Mouse (Mus musculus) heart, embryonic 12.5 days (tissue): ENCODE data around the gene Olfr354. TPM values are rescaled to one million over a fixed set of nuclear protein-coding genes. Genes with fewer than 3 reads are reported as not detected.

Experiments used
- ATAC-seq: fragments of 200-750 bp; cut with Nextera tagmentation; 2 replicates; pipeline ENCODE4 v1.8.0; 2017; ENCODE audit warnings: moderate TSS enrichment, moderate library complexity; ENCODE audit not compliant: insufficient number of reproducible peaks, low FRiP score
- H3K27ac ChIP-seq: fragments of 300-500 bp; sonication (generic); 2 replicates; pipeline ENCODE4 v1.5.1; 2016; ENCODE audit warnings: mild to moderate bottlenecking, moderate library complexity; ENCODE audit not compliant: poor library complexity, severe bottlenecking
- H3K27me3 ChIP-seq: fragments of 300-500 bp; sonication (generic); replicated peaks from 2 replicates; pipeline ENCODE4 v1.6.1; 2016; ENCODE audit warnings: mild to moderate bottlenecking, moderate library complexity
- H3K36me3 ChIP-seq: fragments of 300-500 bp; sonication (generic); 2 replicates; pipeline ENCODE4 v1.6.1; 2016; ENCODE audit warnings: mild to moderate bottlenecking, moderate library complexity
- H3K4me1 ChIP-seq: fragments of 300-500 bp; sonication (generic); replicated peaks from 2 replicates; pipeline ENCODE4 v1.6.1; 2016; ENCODE audit warnings: mild to moderate bottlenecking
- H3K4me2 ChIP-seq: fragments of 300-500 bp; sonication (generic); 2 replicates; pipeline ENCODE4 v1.6.1; 2016; ENCODE audit warnings: mild to moderate bottlenecking, moderate library complexity
- H3K4me3 ChIP-seq: fragments of 300-500 bp; sonication (generic); 2 replicates; pipeline ENCODE4 v1.5.1; 2016; ENCODE audit warnings: mild to moderate bottlenecking
- H3K9ac ChIP-seq: fragments of 300-500 bp; sonication (generic); 2 replicates; pipeline ENCODE4 v1.6.1; 2016; ENCODE audit warnings: mild to moderate bottlenecking, moderate library complexity
- H3K9me3 ChIP-seq: fragments of 300-500 bp; sonication (generic); replicated peaks from 2 replicates; pipeline ENCODE4 v1.6.1; 2016; ENCODE audit warnings: mild to moderate bottlenecking, moderate library complexity
- WGBS: fragments of 180-500 bp; shearing (Covaris S2); methylation state at CpG from one replicate; pipeline ENCODE4 v1.1.7; 2016; 5-methylcytosine and 5-hydroxymethylcytosine counted together
- polyA plus RNA-seq: library from polyadenylated mRNA; unstranded; fragments of >200 nt; fragmentation: Nextera tagmentation; extraction: Ambion mirVana; gene quantifications from 2 replicates; pipeline ENCODE4 v1.2.1, GENCODE M21; 2016

The Olfr354 gene
- polyA plus RNA-seq, result not detected in 2 replicates

DNA sequence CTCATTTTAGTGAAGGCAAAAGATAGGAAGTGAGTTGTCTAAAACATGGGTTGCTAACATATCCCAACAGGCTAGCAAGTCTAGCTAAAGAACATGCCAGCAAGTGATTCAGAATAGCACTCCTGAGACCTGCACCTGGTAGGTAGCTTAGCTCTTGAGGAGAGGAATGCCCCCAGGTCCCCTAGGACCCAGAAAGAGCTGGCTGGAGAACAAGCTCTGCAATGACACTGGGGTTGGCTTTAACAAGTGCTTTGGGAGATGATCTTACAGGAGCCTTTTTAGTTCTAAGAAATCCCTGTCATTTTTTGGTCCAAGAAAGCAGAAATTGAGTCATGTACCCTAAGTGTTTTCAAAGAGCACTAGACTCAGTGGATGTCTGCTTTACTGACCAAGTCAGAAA is at the start of gene Olfr354:
Gene Olfr354 (plus strand): TSS at position 301 of the 400 bp plus-strand sequence.
- Histone ChIP-seq H3K9me3 (peaks cover 12% of the 10 kb centered on the region), H3K27ac (no peak within 1 kb of the TSS), H3K27me3 (no peaks in the 10 kb centered on the region), H3K4me3 (no peak within 1 kb of the TSS), H3K9ac (no peak within 1 kb of the TSS), H3K36me3 (no peaks in the 10 kb centered on the region), H3K4me2 (no peak within 1 kb of the TSS), H3K4me1 (no peaks in the 10 kb centered on the region)
- ATAC-seq, result no peak

DNA sequence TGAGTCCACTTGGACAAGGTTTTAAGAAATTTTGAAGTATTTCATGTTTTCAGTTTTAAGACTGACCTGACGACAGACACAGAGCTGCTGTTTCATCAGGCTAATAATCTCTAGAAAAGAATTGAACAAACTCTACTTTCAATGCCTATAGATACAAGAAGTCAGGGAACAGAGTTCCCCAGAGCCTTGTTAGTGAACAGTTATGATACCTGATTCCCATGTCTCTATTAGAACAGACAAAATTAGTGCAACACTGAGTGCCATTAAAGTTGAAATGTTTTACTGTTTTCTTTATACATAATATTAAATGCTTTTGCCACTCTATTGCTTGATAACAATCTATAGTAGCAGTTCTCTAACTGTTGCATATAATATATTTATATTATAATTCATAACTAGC is 42.9 kb upstream of the Olfr354 start, which contains the start of gene Olfr351:
Gene Olfr351 (minus strand): TSS at position 101 of the 400 bp plus-strand sequence.
- Histone ChIP-seq H3K27ac (no peak within 1 kb of the TSS), H3K9ac (no peak within 1 kb of the TSS), H3K27me3 (no peaks in the 10 kb centered on the region), H3K9me3 (peaks cover 23% of the 10 kb centered on the region), H3K4me1 (no peaks in the 10 kb centered on the region), H3K36me3 (no peaks in the 10 kb centered on the region), H3K4me2 (no peak within 1 kb of the TSS), H3K4me3 (no peak within 1 kb of the TSS)
- ATAC-seq, result no peak
- WGBS, result 69% methylated on average over 1 of the region's 1 CpGs

DNA sequence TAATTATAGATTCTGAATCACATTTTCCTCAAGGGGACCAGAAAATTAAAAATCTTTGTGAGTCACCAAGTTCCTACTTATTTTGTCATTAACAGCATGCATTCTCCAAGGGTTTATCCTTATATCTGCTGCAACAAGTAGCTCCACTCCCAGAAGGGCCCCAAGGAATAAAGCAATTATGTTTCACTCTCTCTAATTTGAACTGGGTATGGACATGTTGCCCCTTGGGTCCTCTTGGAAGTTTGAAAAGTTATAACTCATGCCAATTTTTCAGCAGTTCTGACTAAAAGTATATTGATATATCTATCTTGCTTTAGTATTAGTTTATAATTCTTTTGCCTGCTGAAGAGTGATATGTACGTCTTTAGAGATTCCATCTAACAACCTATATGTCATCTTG is 37.3 kb upstream of the Olfr354 start, which contains the start of gene Olfr352:
Gene Olfr352 (plus strand): TSS at position 301 of the 400 bp plus-strand sequence.
- WGBS, result 67% methylated on average over 1 of the region's 1 CpGs
- no peak for ATAC-seq
- H3K27me3 ChIP-seq, result no peaks in the 10 kb centered on the region

DNA sequence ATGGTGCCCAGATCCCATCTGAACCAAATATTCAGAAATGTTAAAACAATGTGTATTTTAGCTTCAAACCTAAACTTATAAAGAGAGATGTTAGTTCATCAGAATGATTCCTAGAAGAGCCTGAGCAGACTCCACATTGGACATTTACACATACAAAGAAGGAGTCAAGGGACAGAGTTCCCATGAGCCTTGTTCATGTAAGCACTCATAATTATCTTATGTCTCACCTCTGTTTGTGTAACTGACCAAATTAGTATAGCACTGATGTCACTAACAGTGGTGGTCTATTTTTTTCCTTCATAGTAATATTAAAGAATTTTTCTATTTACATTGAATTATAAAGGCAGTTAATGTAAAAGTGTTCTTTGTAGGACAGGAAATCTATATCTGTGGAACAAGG is 12.6 kb upstream of the Olfr354 start, which contains the start of gene Olfr353:
Gene Olfr353 (minus strand): TSS at position 101 of the 400 bp plus-strand sequence.
- Histone ChIP-seq H3K9ac (no peak within 1 kb of the TSS), H3K9me3 (peaks cover 16% of the 10 kb centered on the region), H3K36me3 (no peaks in the 10 kb centered on the region), H3K4me1 (no peaks in the 10 kb centered on the region), H3K27me3 (no peaks in the 10 kb centered on the region), H3K4me2 (no peak within 1 kb of the TSS), H3K4me3 (no peak within 1 kb of the TSS), H3K27ac (no peak within 1 kb of the TSS)
- ATAC-seq, result no peak

More for the DNA sequence above, 37.3 kb upstream of the Olfr354 start, which contains the start of gene Olfr352:
- Histone ChIP-seq H3K9me3 (peaks cover 15% of the 10 kb centered on the region), H3K4me3 (no peak within 1 kb of the TSS), H3K9ac (no peak within 1 kb of the TSS), H3K4me1 (no peaks in the 10 kb centered on the region), H3K36me3 (no peaks in the 10 kb centered on the region), H3K27ac (no peak within 1 kb of the TSS), H3K4me2 (no peak within 1 kb of the TSS)

DNA sequence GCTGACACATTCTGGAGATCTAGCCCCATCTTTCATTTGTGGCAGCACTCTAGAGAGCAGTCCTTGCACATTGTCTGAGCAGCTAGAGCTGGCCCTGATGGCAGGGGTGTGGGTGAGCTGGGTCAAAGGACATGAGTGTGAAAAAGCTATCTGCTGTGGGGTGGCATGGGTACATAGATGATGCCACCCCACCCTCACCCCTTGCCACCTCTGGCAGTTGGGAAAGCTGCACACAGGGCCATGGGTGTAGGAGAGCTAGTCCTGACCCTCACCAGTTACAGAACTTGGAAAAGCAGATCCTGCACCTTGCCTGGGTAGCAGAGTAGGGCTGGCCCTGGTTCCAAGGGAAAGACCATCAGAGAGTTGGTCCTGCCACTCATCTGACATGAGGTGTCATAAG is 8.4 kb upstream of the Olfr354 start:
- Histone ChIP-seq H3K27ac (no peak overlapping the region), H3K4me2 (no peak overlapping the region), H3K27me3 (no peaks in the 10 kb centered on the region), H3K36me3 (no peaks in the 10 kb centered on the region), H3K4me1 (no peaks in the 10 kb centered on the region), H3K4me3 (no peak overlapping the region), H3K9me3 (peaks cover 27% of the 10 kb centered on the region), H3K9ac (no peak overlapping the region)
- no peak for ATAC-seq

DNA sequence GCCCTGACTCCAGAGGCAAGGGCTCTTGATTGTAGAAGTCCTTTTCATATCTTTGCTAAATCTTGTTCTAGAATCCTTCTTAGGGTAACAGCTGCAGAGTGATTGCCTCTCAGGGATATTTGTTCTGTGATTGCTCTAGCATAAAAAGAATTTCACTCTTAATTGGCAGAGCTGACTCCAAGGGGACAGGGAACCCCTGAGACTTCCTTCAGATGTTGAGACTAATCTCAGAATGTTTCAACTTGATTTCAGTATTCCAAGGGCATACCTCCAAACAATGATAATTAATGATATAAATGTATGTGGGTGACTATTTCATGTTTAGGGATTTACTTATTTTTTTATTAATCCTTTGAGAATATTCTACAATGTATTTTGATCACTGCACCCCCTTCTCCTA is 23.3 kb downstream of the Olfr354 start, which contains the start of gene Olfr355:
Gene Olfr355 (minus strand): TSS at position 101 of the 400 bp plus-strand sequence.
- ATAC-seq, result no peak

DNA sequence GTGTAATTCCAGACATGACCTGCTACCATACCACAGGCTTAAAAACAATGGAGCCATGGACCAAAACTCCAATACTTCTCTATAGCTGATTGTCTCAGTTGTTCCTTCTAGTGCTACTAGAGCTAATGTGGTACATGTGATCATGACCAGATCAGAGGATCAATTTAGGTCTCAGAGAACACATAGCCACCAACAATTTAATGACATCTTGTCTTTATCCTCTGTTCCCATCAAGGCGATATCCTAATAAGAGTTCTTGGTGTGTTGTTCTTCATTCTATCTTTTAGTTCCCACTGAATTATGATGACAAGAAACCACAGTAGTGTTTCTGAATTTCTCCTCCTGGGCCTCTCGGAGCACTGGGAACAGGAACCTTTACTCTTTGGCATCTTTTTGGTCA is 31.3 kb downstream of the Olfr354 start, which contains the start of gene Olfr356:
Gene Olfr356 (plus strand): TSS at position 301 of the 400 bp plus-strand sequence.
- Histone ChIP-seq H3K27me3 (no peaks in the 10 kb centered on the region), H3K9me3 (peaks cover 11% of the 10 kb centered on the region; the same call in 1 of the 2 replicates), H3K4me2 (no peak within 1 kb of the TSS), H3K9ac (no peak within 1 kb of the TSS), H3K4me1 (no peaks in the 10 kb centered on the region), H3K36me3 (no peaks in the 10 kb centered on the region), H3K27ac (no peak within 1 kb of the TSS), H3K4me3 (no peak within 1 kb of the TSS)
- WGBS, result 71% methylated on average over 2 of the region's 2 CpGs
- ATAC-seq, result no peak

More for the DNA sequence above, 23.3 kb downstream of the Olfr354 start, which contains the start of gene Olfr355:
- no peaks in the 10 kb centered on the region for H3K27me3 ChIP-seq
- peaks cover 10% of the 10 kb centered on the region; the same call in 1 of the 2 replicates for H3K9me3 ChIP-seq
- no peak within 1 kb of the TSS for H3K4me3 ChIP-seq
- no peaks in the 10 kb centered on the region for H3K36me3 ChIP-seq
- H3K27ac ChIP-seq, result no peak within 1 kb of the TSS
- H3K4me1 ChIP-seq, result no peaks in the 10 kb centered on the region
- no peak within 1 kb of the TSS for H3K9ac ChIP-seq
- no peak within 1 kb of the TSS for H3K4me2 ChIP-seq

Other genes starting within 250 kb of the Olfr354 start
- gene Olfr346, start 219.9 kb upstream of the Olfr354 start, polyA plus RNA-seq, result not detected in 2 replicates
- not detected in 2 replicates for gene Olfr347, start 173.8 kb upstream of the Olfr354 start, polyA plus RNA-seq
- not detected in 2 replicates for gene Olfr348, start 121.4 kb upstream of the Olfr354 start, polyA plus RNA-seq
- gene Olfr50, start 115.1 kb upstream of the Olfr354 start, polyA plus RNA-seq, result not detected in 2 replicates
- not detected in 2 replicates for gene Olfr3, start 88.6 kb upstream of the Olfr354 start, polyA plus RNA-seq
- gene Olfr350, start 59.4 kb upstream of the Olfr354 start, polyA plus RNA-seq, result not detected in 2 replicates
- gene Olfr351, start 43.0 kb upstream of the Olfr354 start, polyA plus RNA-seq, result not detected in 2 replicates
- not detected in 2 replicates for gene Olfr352, start 37.2 kb upstream of the Olfr354 start, polyA plus RNA-seq
- not detected in 2 replicates for gene Olfr353, start 12.7 kb upstream of the Olfr354 start, polyA plus RNA-seq
- not detected in 2 replicates for gene Olfr355, start 23.2 kb downstream of the Olfr354 start, polyA plus RNA-seq
- gene Olfr356, start 31.4 kb downstream of the Olfr354 start, polyA plus RNA-seq, result not detected in 2 replicates
- not detected in 2 replicates for gene Olfr357, start 88.1 kb downstream of the Olfr354 start, polyA plus RNA-seq
- not detected in 2 replicates for gene Olfr358, start 103.7 kb downstream of the Olfr354 start, polyA plus RNA-seq
- gene Olfr360, start 160.1 kb downstream of the Olfr354 start, polyA plus RNA-seq, result not detected in 2 replicates
- not detected in 2 replicates for gene Olfr361, start 183.6 kb downstream of the Olfr354 start, polyA plus RNA-seq
- gene Olfr362, start 212.2 kb downstream of the Olfr354 start, polyA plus RNA-seq, result not detected in 2 replicates
- gene Olfr364-ps1, start 233.6 kb downstream of the Olfr354 start, polyA plus RNA-seq, result not detected in 2 replicates